Mouse (Mus musculus) CH12.LX (cell line): Measurements from ENCODE around the gene Nfkbia. TPM values are rescaled to one million over a fixed set of nuclear protein-coding genes. Genes with fewer than 3 reads are reported as not detected.

ENCODE experiments used
- DNase-seq: peaks from one replicate; pipeline ENCODE4 v3.0.0-alpha.2; 2013; ENCODE audit errors: extremely low read depth
- H3K27ac ChIP-seq: 2 replicates; pipeline ENCODE4 v1.5.1; 2012; ENCODE audit warnings: low read depth, mild to moderate bottlenecking, control low read depth, moderate library complexity; ENCODE audit not compliant: insufficient read depth
- H3K27me3 ChIP-seq: replicated peaks from 2 replicates; pipeline ENCODE3; 2012; ENCODE audit warnings: inconsistent platforms
- H3K36me3 ChIP-seq, 2 experiments: replicated peaks in 1 of 2; 2 replicates each; pipeline versions ENCODE3 to v1.6.1; 2012; ENCODE audit warnings: inconsistent platforms in 1 of 2, low read length in 1 of 2, mild to moderate bottlenecking in 1 of 2, mixed read lengths in 1 of 2, moderate library complexity in 1 of 2; ENCODE audit not compliant: control insufficient read depth in 1 of 2, insufficient read depth in 1 of 2
- H3K4me1 ChIP-seq, 2 experiments: 2 replicates each; pipeline ENCODE4 v1.6.1; 2012; ENCODE audit warnings: inconsistent platforms in 1 of 2, moderate library complexity in 1 of 2; ENCODE audit not compliant: insufficient read depth in 2 of 2, control insufficient read depth in 1 of 2
- H3K4me2 ChIP-seq: 2 replicates; pipeline ENCODE4 v1.6.1; 2012; ENCODE audit warnings: low read depth, mild to moderate bottlenecking, control low read depth; ENCODE audit not compliant: poor library complexity, insufficient read depth, severe bottlenecking
- H3K4me3 ChIP-seq, 3 experiments: fragments of 150-350 bp in 1 of 3; sonication (generic) in 1 of 3; replicated peaks in 1 of 3; 2 replicates each; pipeline versions ENCODE3 to v1.5.1; 2011 to 2012; ENCODE audit warnings: low read depth in 2 of 3, low read length in 2 of 3, mild to moderate bottlenecking in 2 of 3, moderate library complexity in 2 of 3, control low read depth in 1 of 3, improper control_type of control experiment in 1 of 3, inconsistent platforms in 1 of 3, mixed read lengths in 1 of 3; ENCODE audit not compliant: poor library complexity in 1 of 3
- H3K79me2 ChIP-seq: replicated peaks from 2 replicates; pipeline ENCODE4 v1.6.1; 2012; ENCODE audit warnings: mild to moderate bottlenecking, moderate library complexity; ENCODE audit not compliant: control insufficient read depth, poor library complexity, insufficient read depth, severe bottlenecking; ENCODE audit errors: extremely low read depth
- H3K9ac ChIP-seq: 2 replicates; pipeline ENCODE4 v1.6.1; 2012; ENCODE audit warnings: low read depth, mild to moderate bottlenecking, control low read depth, moderate library complexity; ENCODE audit not compliant: insufficient read depth
- H3K9me3 ChIP-seq: replicated peaks from 2 replicates; pipeline ENCODE3; 2012; ENCODE audit warnings: low read length, inconsistent platforms, mixed read lengths
- BHLHE40 ChIP-seq: IDR thresholded peaks from 2 replicates; pipeline ENCODE4 v1.6.1; 2011; ENCODE audit warnings: mild to moderate bottlenecking, low read depth, low read length, improper control_type of control experiment
- CHD1 ChIP-seq: IDR thresholded peaks from 2 replicates; pipeline ENCODE4 v1.6.1; 2012; ENCODE audit warnings: low read depth, low read length, improper control_type of control experiment, inconsistent platforms
- CHD2 ChIP-seq: IDR thresholded peaks from 2 replicates; pipeline ENCODE4 v1.6.1; 2011; ENCODE audit warnings: low read length, improper control_type of control experiment
- CTCF ChIP-seq, 2 experiments: IDR thresholded peaks in 1 of 2; conservative IDR thresholded peaks in 1 of 2; 2 replicates each; pipeline ENCODE4 v1.5.1; 2011 to 2012; ENCODE audit warnings: low read depth in 2 of 2, low read length in 2 of 2, improper control_type of control experiment in 1 of 2, inconsistent platforms in 1 of 2, mild to moderate bottlenecking in 1 of 2, moderate library complexity in 1 of 2
- E2F4 ChIP-seq: IDR thresholded peaks from 2 replicates; pipeline ENCODE4 v1.6.1; 2011; ENCODE audit warnings: low read depth, low read length, improper control_type of control experiment; ENCODE audit not compliant: insufficient replicate concordance
- ELF1 ChIP-seq: IDR thresholded peaks from 2 replicates; pipeline ENCODE4 v1.6.1; 2014; ENCODE audit warnings: low read depth, mild to moderate bottlenecking, inconsistent platforms, low read length, improper control_type of control experiment
- EP300 ChIP-seq: IDR thresholded peaks from 2 replicates; pipeline ENCODE4 v1.6.1; 2011; ENCODE audit warnings: low read length, improper control_type of control experiment
- ETS1 ChIP-seq: conservative IDR thresholded peaks from 2 replicates; pipeline ENCODE4 v1.6.1; 2012; ENCODE audit warnings: low read depth, mild to moderate bottlenecking, inconsistent platforms, low read length, improper control_type of control experiment, moderate library complexity
- GABPA ChIP-seq: IDR thresholded peaks from 2 replicates; pipeline ENCODE4 v1.6.1; 2012; ENCODE audit warnings: low read depth, low read length, improper control_type of control experiment, inconsistent platforms; ENCODE audit not compliant: insufficient replicate concordance
- HCFC1 ChIP-seq: IDR thresholded peaks from 2 replicates; pipeline ENCODE4 v1.6.1; 2012; ENCODE audit warnings: low read depth, mild to moderate bottlenecking, inconsistent platforms, low read length, improper control_type of control experiment
- IRF4 ChIP-seq: IDR thresholded peaks from 2 replicates; pipeline ENCODE4 v1.6.1; 2014; ENCODE audit warnings: low read depth, mild to moderate bottlenecking, inconsistent platforms, low read length, improper control_type of control experiment
- JUN ChIP-seq: IDR thresholded peaks from 2 replicates; pipeline ENCODE4 v1.6.1; 2011; ENCODE audit warnings: low read depth, mild to moderate bottlenecking, low read length, improper control_type of control experiment, moderate library complexity; ENCODE audit not compliant: insufficient read depth
- JUND ChIP-seq: conservative IDR thresholded peaks from 2 replicates; pipeline ENCODE4 v1.6.1; 2011; ENCODE audit warnings: low read depth, low read length, improper control_type of control experiment
- KAT2A ChIP-seq: IDR thresholded peaks from 2 replicates; pipeline ENCODE4 v1.6.1; 2012; ENCODE audit warnings: low read length, improper control_type of control experiment, inconsistent platforms; ENCODE audit not compliant: insufficient replicate concordance
- MAFK ChIP-seq: IDR thresholded peaks from 2 replicates; pipeline ENCODE4 v1.6.1; 2011; ENCODE audit warnings: low read length, improper control_type of control experiment; ENCODE audit not compliant: insufficient replicate concordance
- MAX ChIP-seq: IDR thresholded peaks from 2 replicates; pipeline ENCODE4 v1.6.1; 2011; ENCODE audit warnings: low read length, improper control_type of control experiment
- MAZ ChIP-seq: IDR thresholded peaks from 2 replicates; pipeline ENCODE4 v1.6.1; 2012; ENCODE audit warnings: low read depth, mild to moderate bottlenecking, inconsistent platforms, low read length, improper control_type of control experiment, moderate library complexity
- MEF2A ChIP-seq: IDR thresholded peaks from 2 replicates; pipeline ENCODE4 v1.6.1; 2014; ENCODE audit warnings: low read depth, mild to moderate bottlenecking, inconsistent platforms, low read length, improper control_type of control experiment, borderline replicate concordance
- MXI1 ChIP-seq: IDR thresholded peaks from 2 replicates; pipeline ENCODE4 v1.6.1; 2011; ENCODE audit warnings: mild to moderate bottlenecking, low read depth, low read length, improper control_type of control experiment
- MYC ChIP-seq: IDR thresholded peaks from 2 replicates; pipeline ENCODE4 v1.6.1; 2011; ENCODE audit warnings: low read depth, mild to moderate bottlenecking, improper control_type of control experiment, low read length
- NELFE ChIP-seq: IDR thresholded peaks from 2 replicates; pipeline ENCODE4 v1.6.1; 2011; ENCODE audit warnings: low read depth, low read length, improper control_type of control experiment
- NRF1 ChIP-seq: IDR thresholded peaks from 2 replicates; pipeline ENCODE4 v1.6.1; 2014; ENCODE audit warnings: low read depth, mild to moderate bottlenecking, inconsistent platforms, low read length, improper control_type of control experiment, moderate library complexity
- PAX5 ChIP-seq: IDR thresholded peaks from 2 replicates; pipeline ENCODE4 v1.6.1; 2012; ENCODE audit warnings: low read length, inconsistent platforms, mixed read lengths
- POLR2A ChIP-seq: IDR thresholded peaks from 2 replicates; pipeline ENCODE4 v1.6.1; 2011; ENCODE audit warnings: low read depth, mild to moderate bottlenecking, improper control_type of control experiment, low read length
- POLR2AphosphoS2 ChIP-seq: IDR thresholded peaks from 2 replicates; pipeline ENCODE4 v1.6.1; 2011; ENCODE audit warnings: low read depth, low read length, improper control_type of control experiment
- RAD21 ChIP-seq: IDR thresholded peaks from 2 replicates; pipeline ENCODE4 v1.6.1; 2011; ENCODE audit warnings: low read depth, mild to moderate bottlenecking, low read length, improper control_type of control experiment, moderate library complexity
- RCOR1 ChIP-seq: conservative IDR thresholded peaks from 2 replicates; pipeline ENCODE4 v1.6.1; 2012; ENCODE audit warnings: low read depth, mild to moderate bottlenecking, inconsistent platforms, low read length, improper control_type of control experiment
- SIN3A ChIP-seq: IDR thresholded peaks from 2 replicates; pipeline ENCODE4 v1.6.1; 2012; ENCODE audit warnings: low read length, improper control_type of control experiment, inconsistent platforms
- SMC3 ChIP-seq: IDR thresholded peaks from 2 replicates; pipeline ENCODE4 v1.6.1; 2011; ENCODE audit warnings: low read depth, low read length, improper control_type of control experiment
- TBP ChIP-seq: conservative IDR thresholded peaks from 2 replicates; pipeline ENCODE4 v1.6.1; 2011; ENCODE audit warnings: low read depth, low read length, improper control_type of control experiment
- TCF12 ChIP-seq: IDR thresholded peaks from 2 replicates; pipeline ENCODE4 v1.6.1; 2014; ENCODE audit warnings: low read depth, mild to moderate bottlenecking, inconsistent platforms, low read length, improper control_type of control experiment
- UBTF ChIP-seq: IDR thresholded peaks from 2 replicates; pipeline ENCODE4 v1.6.1; 2012; ENCODE audit warnings: low read depth, mild to moderate bottlenecking, inconsistent platforms, low read length, improper control_type of control experiment, moderate library complexity
- USF1 ChIP-seq: IDR thresholded peaks from 2 replicates; pipeline ENCODE4 v1.6.1; 2014; ENCODE audit warnings: low read depth, mild to moderate bottlenecking, inconsistent platforms, low read length, improper control_type of control experiment
- USF2 ChIP-seq: conservative IDR thresholded peaks from 2 replicates; pipeline ENCODE4 v1.6.1; 2011; ENCODE audit warnings: low read depth, low read length, improper control_type of control experiment
- ZC3H11A ChIP-seq: IDR thresholded peaks from 2 replicates; pipeline ENCODE4 v1.6.1; 2012; ENCODE audit warnings: low read depth, mild to moderate bottlenecking, inconsistent platforms, low read length, improper control_type of control experiment
- ZKSCAN1 ChIP-seq: IDR thresholded peaks from 2 replicates; pipeline ENCODE4 v1.6.1; 2012; ENCODE audit warnings: low read depth, inconsistent platforms, low read length, improper control_type of control experiment, borderline replicate concordance
- ZMIZ1 ChIP-seq: IDR thresholded peaks from 2 replicates; pipeline ENCODE4 v1.6.1; 2012; ENCODE audit warnings: low read depth, mild to moderate bottlenecking, inconsistent platforms, low read length, improper control_type of control experiment
- ZNF384 ChIP-seq: IDR thresholded peaks from 2 replicates; pipeline ENCODE4 v1.6.1; 2012; ENCODE audit warnings: low read depth, low read length, improper control_type of control experiment, inconsistent platforms
- dilution Hi-C: fragments of 300-500 bp; cut with MboI; formaldehyde crosslinking; loops from 2 replicates; pipeline ENCODE4 v1.14.3; 2020; ENCODE audit warnings: low sequenced_read_pairs; ENCODE audit not compliant: extremely low pct_unique_long_range_greater_than_20kb, extremely low pct_ligation_motif_present
- in situ Hi-C: fragments of 300-500 bp; cut with MboI; formaldehyde crosslinking; loops from 3 replicates; pipeline ENCODE4 v1.14.3; 2019; ENCODE audit warnings: low sequenced_read_pairs, low pct_ligation_motif_present, low pct_unique_long_range_greater_than_20kb, mixed read lengths
- polyA plus RNA-seq: library from polyadenylated mRNA; unstranded; fragments of >175 nt; gene quantifications from 2 replicates; pipeline ENCODE4 v1.2.1, GENCODE M21; 2012; ENCODE audit warnings: low read depth; ENCODE audit not compliant: insufficient read length
- total RNA-seq, 2 experiments: library from RNA; depleted of rRNA; stranded (reverse); fragments of 300-350 nt in 1 of 2; fragments of >200 nt in 1 of 2; gene quantifications; 2 replicates each; pipeline ENCODE4 v1.2.3; 2012 to 2014

The Nfkbia gene
- total and polyA plus RNA-seq, 3 experiments = 143 to 702 (median 178) TPM

DNA sequence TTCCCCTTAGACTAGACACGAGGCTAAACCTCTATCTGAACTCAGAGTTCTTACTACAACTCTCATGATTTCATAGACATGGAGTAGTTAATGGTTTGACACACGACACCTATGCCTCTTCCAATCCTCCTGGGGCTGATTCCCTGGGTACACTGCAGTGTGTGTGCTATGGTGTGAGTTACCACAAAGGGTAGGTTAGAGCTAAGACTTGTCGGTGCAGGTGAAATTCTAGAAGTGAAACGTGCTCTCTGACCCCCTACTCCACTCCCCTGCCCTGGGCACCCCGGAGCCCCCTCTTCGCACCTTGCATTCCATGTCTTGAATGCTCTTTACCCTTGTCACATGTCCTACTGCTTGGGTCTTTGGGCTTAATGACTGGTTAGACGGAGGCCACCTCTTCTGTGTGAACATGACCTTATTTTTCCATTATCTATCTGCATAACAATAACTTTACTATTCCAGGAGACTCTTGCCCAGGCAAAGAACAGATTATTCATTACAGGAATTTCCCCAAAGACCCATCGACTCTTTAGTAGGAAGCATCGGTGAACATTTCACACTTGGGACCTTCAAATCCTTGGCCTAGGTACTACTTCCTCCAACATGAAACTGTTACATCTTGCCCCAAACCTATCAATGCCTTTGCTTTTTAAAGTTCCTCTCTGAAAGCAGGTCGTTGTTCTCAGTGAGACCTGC is 8.2 kb downstream of the Nfkbia start:
- DNase-seq = no peak
- Histone ChIP-seq H3K36me3 (peaks cover 20 to 47% of the 10 kb centered on the region in 2 experiments), H3K4me1 (peaks cover 35 to 77% of the 10 kb centered on the region in 2 experiments), H3K79me2 (peaks cover 6% of the 10 kb centered on the region; the same call in 1 of the 2 replicates), H3K4me2 (peak overlapping the region; percentile 11; the same call in 1 of the 2 replicates), H3K9ac (peak overlapping the region; percentile 65), H3K4me3 (peak overlapping the region in 1 of 3 experiments; percentile 2), H3K27me3 (no peaks in the 10 kb centered on the region), H3K27ac (peak overlapping the region; percentile 92), H3K9me3 (no peaks in the 10 kb centered on the region)
- dilution Hi-C loops = no loop called here
- TF ChIP-seq GABPA (no peak), CHD1 (peak; percentile 76; the same call in 1 of the 2 replicates), ETS1 (peak; percentile 85), IRF4 (peak; percentile 86), UBTF (no peak), JUND (peak; percentile 92), USF2 (0 out of 2 replicates have a peak, but pooled peaks have one; percentile 8), JUN (peak; percentile 92), TBP (no peak), MAX (peak; percentile 85), MEF2A (peak; percentile 88), RCOR1 (peak; percentile 67; the same call in 1 of the 2 replicates), POLR2A (0 out of 2 replicates have a peak, but pooled peaks have one; percentile 31), NRF1 (no peak), USF1 (peak; percentile 54), BHLHE40 (peak; percentile 68), SIN3A (peak; percentile 78), MYC (peak; percentile 90; the same call in 1 of the 2 replicates), PAX5 (no peak), RAD21 (no peak), MAFK (0 out of 2 replicates have a peak, but pooled peaks have one; percentile 31), MAZ (peak; percentile 56; the same call in 1 of the 2 replicates), ZMIZ1 (0 out of 2 replicates have a peak, but pooled peaks have one; percentile 40), NELFE (no peak; the same call in 1 of the 2 replicates), SMC3 (peak; percentile 1; the same call in 1 of the 2 replicates), ELF1 (peak; percentile 54; the same call in 1 of the 2 replicates), KAT2A (no peak), E2F4 (no peak), CHD2 (peak; percentile 67), ZNF384 (no peak; the same call in 1 of the 2 replicates), TCF12 (peak; percentile 79), HCFC1 (no peak), ZC3H11A (no peak), CTCF (conservative IDR thresholded peaks at IDR 0.05 in 1 of 2, IDR thresholded peaks at IDR 0.05 in 1 of 2; ENCODE audit: low read depth in 2 of 2, low read length in 2 of 2) (no peak), EP300 (peak; percentile 86), MXI1 (no peak), ZKSCAN1 (no peak), POLR2AphosphoS2 (no peak)
- in situ Hi-C loops = no loop called here
